Mouse (Mus musculus) megakaryocyte, embryonic 14.5 days (primary cell): ENCODE measurements around the gene 4930562C15Rik.

Experiments used
- FLI1 ChIP-seq: IDR thresholded peaks from 2 replicates; pipeline ENCODE4 v1.6.1; 2012; ENCODE audit warnings: low read length, inconsistent platforms, mixed read lengths
- GATA1 ChIP-seq: IDR thresholded peaks from 3 replicates; pipeline ENCODE4 v1.6.1; 2012; ENCODE audit warnings: mixed read lengths, low read length, inconsistent platforms, borderline replicate concordance

- TF ChIP-seq GATA1 (no peak), FLI1 (0 out of 2 replicates have a peak, but pooled peaks have one; percentile 13)
Observed at GRCm38 (mm10) chr16:4912907-4913782, 77.9 kb downstream of the 4930562C15Rik start.
